Mouse (Mus musculus) heart, embryonic 12.5 days (tissue): ENCODE measurements at regions not wholly inside any gene's neighbourhood (a gene's known extent, or its start where the extent isn't known, plus 50 kb on each side); places are given as distances from the start of the nearest gene placed in this dataset.

Source experiments
- ATAC-seq: fragments of 200-750 bp; cut with Nextera tagmentation; 2 replicates; pipeline ENCODE4 v1.8.0; 2017; ENCODE audit warnings: moderate TSS enrichment, moderate library complexity; ENCODE audit not compliant: insufficient number of reproducible peaks, low FRiP score
- H3K27ac ChIP-seq: fragments of 300-500 bp; sonication (generic); 2 replicates; pipeline ENCODE4 v1.5.1; 2016; ENCODE audit warnings: mild to moderate bottlenecking, moderate library complexity; ENCODE audit not compliant: poor library complexity, severe bottlenecking
- H3K27me3 ChIP-seq: fragments of 300-500 bp; sonication (generic); replicated peaks from 2 replicates; pipeline ENCODE4 v1.6.1; 2016; ENCODE audit warnings: mild to moderate bottlenecking, moderate library complexity
- H3K36me3 ChIP-seq: fragments of 300-500 bp; sonication (generic); 2 replicates; pipeline ENCODE4 v1.6.1; 2016; ENCODE audit warnings: mild to moderate bottlenecking, moderate library complexity
- H3K4me1 ChIP-seq: fragments of 300-500 bp; sonication (generic); replicated peaks from 2 replicates; pipeline ENCODE4 v1.6.1; 2016; ENCODE audit warnings: mild to moderate bottlenecking
- H3K4me2 ChIP-seq: fragments of 300-500 bp; sonication (generic); 2 replicates; pipeline ENCODE4 v1.6.1; 2016; ENCODE audit warnings: mild to moderate bottlenecking, moderate library complexity
- H3K4me3 ChIP-seq: fragments of 300-500 bp; sonication (generic); 2 replicates; pipeline ENCODE4 v1.5.1; 2016; ENCODE audit warnings: mild to moderate bottlenecking
- H3K9ac ChIP-seq: fragments of 300-500 bp; sonication (generic); 2 replicates; pipeline ENCODE4 v1.6.1; 2016; ENCODE audit warnings: mild to moderate bottlenecking, moderate library complexity
- H3K9me3 ChIP-seq: fragments of 300-500 bp; sonication (generic); replicated peaks from 2 replicates; pipeline ENCODE4 v1.6.1; 2016; ENCODE audit warnings: mild to moderate bottlenecking, moderate library complexity
- WGBS: fragments of 180-500 bp; shearing (Covaris S2); methylation state at CpG from one replicate; pipeline ENCODE4 v1.1.7; 2016; 5-methylcytosine and 5-hydroxymethylcytosine counted together

DNA sequence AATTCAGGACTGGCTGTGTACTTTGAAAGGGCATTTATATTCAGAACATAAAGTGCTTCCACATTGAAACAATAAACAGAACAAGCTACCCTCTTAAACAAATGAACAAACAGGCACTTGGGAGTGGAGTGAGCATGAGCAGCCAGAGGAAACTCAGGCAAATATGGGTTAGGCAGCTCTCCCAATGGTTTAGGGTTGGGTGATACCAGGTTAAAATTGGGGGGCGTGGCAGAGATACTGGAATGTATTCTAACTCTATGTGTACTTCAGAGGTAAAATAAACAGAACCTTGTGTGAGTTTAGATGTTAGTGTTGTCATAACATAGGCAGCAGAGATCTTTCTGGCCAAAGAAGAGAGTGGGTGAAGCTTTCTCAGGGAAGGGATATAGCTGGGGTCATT is 349.7 kb downstream of the Etnk1 start:
- ATAC-seq: no peak
- no peaks in the 10 kb centered on the region for H3K36me3 ChIP-seq
- no peak overlapping the region for H3K4me2 ChIP-seq
- no peak overlapping the region for H3K4me3 ChIP-seq
- WGBS: 90% methylated on average over 1 of the region's 1 CpGs
- H3K9ac ChIP-seq: no peak overlapping the region
- H3K4me1 ChIP-seq: no peaks in the 10 kb centered on the region
- H3K27me3 ChIP-seq: no peaks in the 10 kb centered on the region
- peaks cover 8% of the 10 kb centered on the region; the same call in 1 of the 2 replicates for H3K9me3 ChIP-seq
- H3K27ac ChIP-seq: no peak overlapping the region

DNA sequence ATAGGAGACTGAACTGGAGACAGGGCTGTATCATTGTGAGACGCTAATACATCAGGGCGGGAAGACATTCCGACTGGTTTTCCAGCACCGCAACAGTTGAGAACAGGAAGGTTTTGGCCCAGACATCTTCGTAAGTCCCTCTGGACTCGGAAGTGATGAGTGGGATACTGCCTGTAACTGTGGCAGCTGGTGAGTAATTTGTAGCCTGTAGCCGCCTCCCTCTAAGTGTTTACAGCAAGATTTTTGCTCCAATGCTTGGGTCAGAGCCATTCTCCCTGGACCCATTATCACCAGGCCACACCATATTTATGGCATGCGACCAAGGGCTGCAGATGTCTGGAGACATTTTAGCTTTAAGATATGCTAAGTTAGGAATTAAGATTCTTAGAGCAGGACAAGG is 351.5 kb downstream of the Etnk1 start:
- Histone ChIP-seq H3K36me3 (no peaks in the 10 kb centered on the region), H3K4me3 (no peak overlapping the region), H3K4me1 (no peaks in the 10 kb centered on the region), H3K9me3 (0 out of 2 replicates have a peak, but pooled peaks cover 3% of the 10 kb centered on the region), H3K27ac (no peak overlapping the region), H3K4me2 (no peak overlapping the region), H3K27me3 (no peaks in the 10 kb centered on the region), H3K9ac (no peak overlapping the region)
- ATAC-seq: no peak
- WGBS: 88% methylated on average over 8 of the region's 8 CpGs

DNA sequence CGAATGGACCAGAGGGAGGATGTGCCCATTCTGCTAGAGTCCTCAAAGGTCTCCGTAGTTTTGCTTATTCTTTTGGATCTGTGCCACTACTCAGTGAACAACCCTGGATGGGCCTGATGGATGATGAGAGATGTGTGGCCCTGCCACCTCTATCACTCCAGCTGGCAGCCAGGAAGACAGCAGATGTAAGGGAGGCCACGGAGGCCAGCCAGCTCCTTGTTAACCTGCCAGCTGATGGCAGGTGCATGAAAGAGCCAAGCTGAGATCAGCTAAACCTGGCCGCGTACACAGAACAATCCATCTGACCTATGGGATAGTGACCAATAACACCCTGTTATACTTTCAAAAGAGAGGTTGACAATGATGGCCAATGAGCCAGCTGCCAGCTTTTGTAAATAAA is 352.6 kb downstream of the Etnk1 start:
- WGBS: 89% methylated on average over 5 of the region's 5 CpGs
- no peaks in the 10 kb centered on the region for H3K27me3 ChIP-seq

GRCm38 (mm10) chr6:143525092-143525491 is 358.1 kb downstream of the Etnk1 start:
- Histone ChIP-seq H3K4me3 (no peak overlapping the region), H3K4me2 (no peak overlapping the region), H3K27ac (no peak overlapping the region), H3K4me1 (no peaks in the 10 kb centered on the region), H3K36me3 (no peaks in the 10 kb centered on the region), H3K27me3 (no peaks in the 10 kb centered on the region), H3K9ac (no peak overlapping the region), H3K9me3 (peaks cover 6% of the 10 kb centered on the region; the same call in 1 of the 2 replicates)
- ATAC-seq: no peak
- 67% methylated on average over 4 of the region's 4 CpGs for WGBS

More for the DNA sequence above, 352.6 kb downstream of the Etnk1 start:
- no peak overlapping the region for H3K27ac ChIP-seq
- no peaks in the 10 kb centered on the region for H3K4me1 ChIP-seq
- H3K36me3 ChIP-seq: no peaks in the 10 kb centered on the region
- no peak overlapping the region for H3K9ac ChIP-seq
- no peak overlapping the region for H3K4me3 ChIP-seq
- H3K9me3 ChIP-seq: 0 out of 2 replicates have a peak, but pooled peaks cover 3% of the 10 kb centered on the region
- no peak for ATAC-seq
- no peak overlapping the region for H3K4me2 ChIP-seq

DNA sequence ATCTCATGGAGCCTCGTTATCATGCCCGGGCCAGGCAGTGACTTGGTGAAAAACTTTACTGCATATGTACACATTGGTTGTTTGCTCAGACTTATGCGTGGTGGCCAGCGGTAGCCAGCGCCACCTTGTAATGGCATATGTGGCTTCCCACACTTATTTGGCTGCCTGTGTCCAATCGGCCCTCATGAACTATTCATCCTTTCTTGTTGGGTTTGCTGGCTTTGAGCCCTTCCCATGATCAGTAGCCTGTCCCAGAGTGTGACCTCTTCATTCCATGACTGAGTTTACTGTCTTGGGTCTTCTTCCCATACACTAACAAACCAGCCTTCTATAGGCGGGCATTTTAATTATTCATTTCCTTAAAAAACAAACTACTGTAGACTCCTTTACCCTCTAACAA is 361.9 kb downstream of the Etnk1 start:
- Histone ChIP-seq H3K4me1 (peaks cover 3% of the 10 kb centered on the region; the same call in 1 of the 2 replicates), H3K4me2 (no peak overlapping the region), H3K36me3 (no peaks in the 10 kb centered on the region), H3K4me3 (no peak overlapping the region), H3K27ac (no peak overlapping the region), H3K27me3 (no peaks in the 10 kb centered on the region), H3K9ac (no peak overlapping the region), H3K9me3 (peaks cover 6% of the 10 kb centered on the region; the same call in 1 of the 2 replicates)
- WGBS: 88% methylated on average over 7 of the region's 7 CpGs
- ATAC-seq: no peak

DNA sequence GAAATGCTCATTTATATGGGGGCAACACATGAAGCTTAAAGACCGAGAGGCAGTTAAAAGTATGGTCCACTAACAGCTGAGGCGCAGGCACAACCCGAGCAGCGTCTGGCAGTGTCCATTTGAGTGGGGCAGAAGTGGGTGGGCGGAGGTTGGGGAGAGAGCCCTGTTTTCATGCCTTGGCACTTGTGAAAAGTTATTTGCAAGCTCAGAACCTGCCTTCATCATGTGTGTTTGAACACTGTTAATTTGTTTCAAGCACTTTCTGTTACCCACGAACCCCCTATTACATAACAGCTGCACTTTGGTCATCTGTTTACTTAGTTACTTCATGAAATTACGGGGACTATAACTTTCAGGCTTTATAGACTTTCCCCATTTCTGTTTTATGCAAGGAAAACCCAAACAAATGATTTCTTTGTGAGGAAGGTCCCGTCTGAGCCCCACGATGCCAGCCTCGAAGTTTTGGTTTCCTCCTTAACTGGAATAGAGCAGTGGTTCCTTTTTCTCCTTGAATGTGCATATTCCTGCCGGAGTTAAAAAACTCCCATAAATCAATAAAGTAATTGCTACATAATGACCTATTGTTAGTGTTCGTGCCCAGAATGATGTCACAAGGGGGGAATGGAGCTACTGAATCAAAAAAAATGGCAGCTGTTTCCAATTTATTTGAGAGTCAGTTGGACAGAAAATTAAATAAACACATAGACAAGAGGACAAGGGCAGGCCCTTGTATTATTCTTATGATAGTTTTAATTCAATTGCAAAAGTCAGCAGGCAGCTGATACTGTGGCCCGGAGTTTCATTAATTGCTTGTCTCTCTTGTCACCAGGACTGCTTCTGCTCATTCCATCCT is 363.6 kb downstream of the Etnk1 start:
- H3K4me3 ChIP-seq: no peak overlapping the region
- no peaks in the 10 kb centered on the region for H3K27me3 ChIP-seq
- H3K4me2 ChIP-seq: no peak overlapping the region
- H3K27ac ChIP-seq: no peak overlapping the region
- WGBS: 66% methylated on average over 13 of the region's 13 CpGs
- no peak overlapping the region for H3K9ac ChIP-seq
- H3K36me3 ChIP-seq: no peaks in the 10 kb centered on the region
- no peak for ATAC-seq
- peaks cover 6% of the 10 kb centered on the region; the same call in 1 of the 2 replicates for H3K9me3 ChIP-seq
- peaks cover 3% of the 10 kb centered on the region; the same call in 1 of the 2 replicates for H3K4me1 ChIP-seq

DNA sequence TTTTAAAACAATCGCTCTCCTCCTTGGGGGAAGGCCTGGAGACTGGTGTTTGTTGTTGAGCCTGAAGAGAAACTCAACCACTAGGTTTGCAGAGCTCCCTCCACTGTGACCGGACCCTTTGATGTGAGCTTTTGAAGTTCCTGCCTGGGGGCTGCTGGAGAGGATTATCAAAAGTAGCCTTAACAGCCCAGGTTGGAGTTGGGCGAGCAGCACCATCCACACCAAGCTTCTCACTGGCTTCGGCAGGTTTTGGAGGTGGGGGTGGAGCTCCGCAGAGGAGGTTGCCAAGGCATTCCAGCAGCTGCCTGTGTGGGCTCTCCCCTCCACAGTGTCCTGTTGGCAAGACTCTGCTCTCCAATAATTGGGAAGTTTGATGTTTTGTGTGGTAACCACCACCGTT is 364.5 kb downstream of the Etnk1 start:
- Histone ChIP-seq H3K36me3 (no peaks in the 10 kb centered on the region), H3K4me2 (no peak overlapping the region), H3K27me3 (no peaks in the 10 kb centered on the region), H3K9ac (no peak overlapping the region), H3K27ac (no peak overlapping the region), H3K9me3 (0 out of 2 replicates have a peak, but pooled peaks cover 3% of the 10 kb centered on the region), H3K4me1 (peaks cover 3% of the 10 kb centered on the region; the same call in 1 of the 2 replicates), H3K4me3 (no peak overlapping the region)
- WGBS: 28% methylated on average over 6 of the region's 6 CpGs
- no peak for ATAC-seq

- Histone ChIP-seq H3K4me1 (peaks cover 3% of the 10 kb centered on the region; the same call in 1 of the 2 replicates), H3K4me3 (no peak overlapping the region), H3K9me3 (0 out of 2 replicates have a peak, but pooled peaks cover 3% of the 10 kb centered on the region), H3K27me3 (no peaks in the 10 kb centered on the region), H3K4me2 (no peak overlapping the region), H3K36me3 (no peaks in the 10 kb centered on the region), H3K9ac (no peak overlapping the region), H3K27ac (no peak overlapping the region)
- ATAC-seq: no peak
- 79% methylated on average over 12 of the region's 12 CpGs for WGBS
These were observed 365.4 kb downstream of the Etnk1 start for GRCm38 (mm10) chr6:143532380-143532779.

DNA sequence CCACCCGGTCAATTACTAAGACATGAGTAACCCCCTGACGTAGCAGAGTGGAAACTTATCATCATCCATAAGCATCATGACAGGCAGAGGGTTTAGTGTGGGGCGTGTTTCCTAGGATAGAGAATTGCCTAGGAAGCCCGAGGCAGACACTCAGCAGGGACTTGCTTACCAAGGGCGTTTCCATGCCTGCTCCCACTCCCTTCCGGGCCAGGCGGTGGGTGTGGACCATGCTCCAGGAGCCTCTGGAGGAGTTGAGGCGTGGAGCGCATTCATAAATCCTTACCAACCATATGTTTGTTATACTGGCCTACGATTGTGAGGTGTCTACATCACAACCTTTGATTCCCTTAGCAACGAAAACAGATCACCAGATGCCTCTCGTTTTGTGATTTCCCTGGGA is 368.2 kb downstream of the Etnk1 start:
- ATAC-seq: no peak
- H3K9ac ChIP-seq: no peak overlapping the region
- WGBS: 74% methylated on average over 12 of the region's 12 CpGs
- no peak overlapping the region for H3K4me3 ChIP-seq
- H3K36me3 ChIP-seq: no peaks in the 10 kb centered on the region
- H3K4me1 ChIP-seq: peaks cover 3% of the 10 kb centered on the region; the same call in 1 of the 2 replicates
- H3K4me2 ChIP-seq: no peak overlapping the region
- no peaks in the 10 kb centered on the region for H3K9me3 ChIP-seq
- no peak overlapping the region for H3K27ac ChIP-seq
- no peaks in the 10 kb centered on the region for H3K27me3 ChIP-seq

GRCm38 (mm10) chr6:143535726-143536125 is 368.7 kb downstream of the Etnk1 start:
- 0 out of 2 replicates have a peak overlapping the region, but pooled peaks have one; percentile 1 for H3K4me2 ChIP-seq
- H3K9me3 ChIP-seq: no peaks in the 10 kb centered on the region
- H3K9ac ChIP-seq: no peak overlapping the region
- no peaks in the 10 kb centered on the region for H3K27me3 ChIP-seq
- H3K27ac ChIP-seq: no peak overlapping the region
- H3K4me1 ChIP-seq: peaks cover 3% of the 10 kb centered on the region; the same call in 1 of the 2 replicates
- WGBS: 69% methylated on average over 15 of the region's 15 CpGs
- no peak overlapping the region for H3K4me3 ChIP-seq
- no peaks in the 10 kb centered on the region for H3K36me3 ChIP-seq
- no peak for ATAC-seq

GRCm38 (mm10) chr6:143536525-143537293 is 369.7 kb downstream of the Etnk1 start:
- no peaks in the 10 kb centered on the region for H3K4me1 ChIP-seq
- ATAC-seq: no peak
- H3K36me3 ChIP-seq: no peaks in the 10 kb centered on the region
- H3K4me2 ChIP-seq: no peak overlapping the region
- no peaks in the 10 kb centered on the region for H3K27me3 ChIP-seq
- no peak overlapping the region for H3K27ac ChIP-seq
- no peaks in the 10 kb centered on the region for H3K9me3 ChIP-seq
- H3K9ac ChIP-seq: no peak overlapping the region
- no peak overlapping the region for H3K4me3 ChIP-seq
- WGBS: 89% methylated on average over 11 of the region's 11 CpGs
